Mouse (Mus musculus) T-helper 2 cell (primary cell): ENCODE results near the gene Cfd.
"Not testable (repeated sequence)": the region's sequence is repeated elsewhere in the genome, so short reads cannot be mapped to it uniquely, and the experiment has no call there.

ENCODE experiments used
- in situ Hi-C: fragments of 300-600 bp; cut with MboI, MseI; formaldehyde crosslinking; loops from one replicate; pipeline ENCODE4 v1.15.1; 2025; ENCODE audit warnings: high pct_unique_total_duplicates

Cfd gene

DNA sequence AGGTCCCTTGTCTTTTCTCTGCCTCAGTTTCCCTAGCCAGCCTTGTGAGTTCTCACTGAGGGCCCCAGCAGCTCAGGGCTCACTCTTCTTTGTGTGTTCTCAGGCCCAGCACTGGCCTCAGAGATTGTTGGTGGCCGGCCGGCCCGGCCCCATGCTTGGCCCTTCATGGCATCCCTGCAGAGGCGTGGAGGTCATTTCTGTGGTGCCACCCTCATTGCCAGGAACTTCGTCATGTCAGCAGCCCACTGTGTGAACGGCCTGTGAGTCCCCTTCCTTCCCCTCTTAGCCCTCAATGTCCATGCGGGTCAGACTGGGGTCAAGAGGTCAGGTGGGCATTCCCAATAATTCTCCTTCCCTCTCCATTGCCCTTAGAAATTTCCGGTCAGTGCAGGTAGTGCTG is 4.0 kb upstream of the Cfd start:
- in situ Hi-C loops: no loop called here

DNA sequence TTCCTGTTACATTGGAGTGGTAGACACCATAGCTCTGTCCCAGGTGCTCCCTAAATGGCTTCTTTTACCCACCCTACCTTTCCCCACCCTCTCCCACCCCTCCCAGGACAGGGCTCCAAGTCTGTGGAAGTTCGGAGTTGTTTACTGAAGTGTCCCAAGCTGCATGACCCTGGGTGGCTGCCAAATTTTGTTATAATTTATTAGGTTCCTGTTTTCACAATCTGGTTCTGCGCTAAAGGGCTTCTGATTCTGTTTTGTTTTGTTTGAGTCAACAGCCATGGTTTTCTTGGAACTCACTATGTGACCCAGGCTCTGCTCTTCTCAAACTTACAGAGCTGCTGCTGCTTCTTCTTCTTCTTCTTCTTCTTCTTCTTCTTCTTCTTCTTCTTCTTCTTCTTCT is 1.3 kb upstream of the Cfd start:
- in situ Hi-C loops: no loop called here

DNA sequence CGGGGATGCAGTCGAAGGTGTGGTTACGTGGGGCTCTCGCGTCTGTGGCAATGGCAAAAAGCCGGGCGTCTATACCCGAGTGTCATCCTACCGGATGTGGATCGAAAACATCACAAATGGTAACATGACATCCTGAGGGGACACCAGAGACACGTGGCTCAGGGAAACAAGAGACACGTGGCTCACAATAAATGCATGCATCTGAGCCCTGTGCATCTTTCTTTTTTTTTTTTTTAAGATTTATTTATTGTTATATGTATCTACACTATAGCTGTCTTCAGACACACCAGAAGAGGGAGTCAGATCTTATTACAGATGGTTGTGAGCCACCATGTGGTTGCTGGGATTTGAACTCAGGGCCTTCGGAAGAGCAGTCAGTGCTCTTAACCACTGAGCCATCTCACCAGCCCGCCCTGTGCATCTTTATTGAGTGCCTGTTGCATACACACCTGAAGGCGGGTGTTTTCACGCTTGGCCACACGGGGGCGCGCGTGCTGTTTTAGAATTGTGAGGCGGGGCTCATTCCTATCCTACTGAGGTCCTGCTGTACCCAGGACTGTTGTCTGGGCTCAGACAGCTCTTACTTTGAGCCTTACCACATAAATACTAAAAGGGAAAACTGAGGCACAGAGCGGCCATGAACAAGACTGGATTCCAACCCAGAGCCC is 1.9 kb downstream of the Cfd start:
- in situ Hi-C loops: not testable (repeated sequence)

DNA sequence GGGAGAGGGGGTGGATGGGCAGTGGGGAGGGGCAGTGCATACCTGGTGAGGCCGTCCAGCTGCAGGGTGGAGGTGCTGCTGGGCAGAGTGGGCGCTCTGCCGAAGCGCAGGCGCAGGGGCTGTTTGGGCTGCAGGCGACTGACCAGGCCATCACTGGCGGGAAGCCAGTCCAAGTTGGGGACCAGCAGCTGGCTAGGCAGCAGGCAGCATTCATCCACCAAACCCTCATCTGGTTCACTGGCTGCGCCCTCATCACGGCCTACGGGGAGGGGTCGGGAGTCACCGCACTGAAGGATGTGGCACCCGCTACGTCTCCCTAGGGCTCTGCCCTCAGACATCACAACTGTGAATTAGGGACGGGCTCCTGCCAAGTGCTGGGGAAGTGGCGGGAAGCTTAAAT is 5.7 kb downstream of the Cfd start:
- in situ Hi-C loops: no loop called here

DNA sequence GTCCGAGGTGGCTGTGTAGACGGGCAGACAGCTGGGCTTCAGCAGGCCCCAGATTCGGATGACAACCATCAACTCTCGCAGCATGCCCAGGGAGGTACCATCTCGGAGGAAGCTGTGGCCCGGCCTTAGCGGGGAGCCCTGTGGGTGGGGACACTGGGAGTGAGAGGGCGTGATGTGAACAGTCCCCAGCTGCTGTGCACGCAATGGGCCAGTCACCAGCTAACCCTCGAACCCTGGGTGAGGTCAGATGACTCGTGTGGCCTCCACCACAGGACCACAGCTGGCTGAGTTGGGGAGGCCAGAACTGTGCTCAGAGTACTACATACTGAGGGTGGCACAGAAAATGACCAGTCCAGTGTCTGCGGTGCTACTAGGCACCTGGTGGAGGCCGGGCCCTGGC is 6.2 kb downstream of the Cfd start:
- in situ Hi-C loops: no loop called here

DNA sequence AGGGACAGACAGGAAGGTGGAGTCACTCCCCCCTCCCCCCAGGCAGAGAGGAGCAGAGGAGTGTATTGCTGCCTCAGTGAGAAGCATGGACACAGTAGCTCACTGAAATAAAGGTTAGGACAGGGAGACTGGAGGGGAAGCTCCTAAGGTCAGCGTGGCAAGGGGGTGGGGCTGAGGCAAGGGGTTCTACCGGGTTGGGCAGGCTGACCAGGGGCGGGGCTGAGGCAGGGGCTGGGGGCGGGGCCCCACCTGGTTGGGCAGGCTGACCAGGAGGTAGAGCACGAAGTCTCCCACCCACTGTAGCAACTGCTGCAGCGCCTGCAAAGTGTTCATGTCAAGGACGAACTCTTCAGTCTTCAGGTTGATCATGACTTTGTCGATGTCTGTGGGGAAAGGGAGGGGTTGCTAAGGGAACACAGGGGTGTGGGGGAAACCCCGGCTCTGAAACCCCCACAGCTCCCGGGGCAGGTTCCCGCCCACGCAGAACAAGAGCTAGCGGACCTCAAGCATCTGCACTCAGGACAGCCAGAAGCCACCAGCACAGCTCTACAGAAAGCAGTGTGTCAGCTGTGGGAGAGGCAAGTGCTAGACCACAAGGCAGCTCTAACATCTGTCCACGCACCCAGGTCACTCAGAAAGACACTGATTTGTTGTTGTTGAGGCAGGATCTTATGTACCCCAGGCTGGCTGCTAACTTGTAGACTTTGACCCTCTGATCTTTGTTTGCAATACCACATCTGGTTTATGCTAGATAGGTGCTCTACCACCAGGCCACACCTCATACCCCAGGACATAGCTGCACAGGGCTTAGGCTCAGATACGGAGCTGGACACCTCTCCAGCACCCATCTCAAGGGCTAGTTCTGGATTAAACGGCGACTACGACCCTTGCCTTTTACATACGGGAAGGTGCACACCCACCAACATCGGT is 6.9 kb downstream of the Cfd start:
- in situ Hi-C loops: no loop called here

DNA sequence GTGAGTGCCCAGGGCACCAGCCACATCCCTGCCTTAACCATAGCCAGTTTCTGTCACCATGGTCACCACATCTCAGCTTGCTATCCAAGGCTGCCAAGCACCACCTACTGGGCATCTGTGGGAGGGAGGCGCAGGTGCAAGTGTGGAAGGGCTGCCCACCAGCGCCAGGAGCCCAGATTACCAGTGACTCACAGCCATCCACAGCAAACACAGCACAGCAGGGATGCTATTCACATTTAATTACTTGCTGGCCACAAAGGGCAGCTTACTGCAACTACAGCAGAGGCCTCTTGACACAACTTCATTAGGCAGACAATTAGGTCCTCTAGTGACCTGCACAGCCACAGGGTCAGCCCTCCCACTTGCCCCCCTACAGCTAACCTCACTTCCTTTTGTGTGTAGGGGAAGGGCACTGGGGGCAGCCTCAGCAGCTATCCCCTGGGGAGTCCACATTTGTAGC is 10.3 kb downstream of the Cfd start:
- in situ Hi-C loops: no loop called here

DNA sequence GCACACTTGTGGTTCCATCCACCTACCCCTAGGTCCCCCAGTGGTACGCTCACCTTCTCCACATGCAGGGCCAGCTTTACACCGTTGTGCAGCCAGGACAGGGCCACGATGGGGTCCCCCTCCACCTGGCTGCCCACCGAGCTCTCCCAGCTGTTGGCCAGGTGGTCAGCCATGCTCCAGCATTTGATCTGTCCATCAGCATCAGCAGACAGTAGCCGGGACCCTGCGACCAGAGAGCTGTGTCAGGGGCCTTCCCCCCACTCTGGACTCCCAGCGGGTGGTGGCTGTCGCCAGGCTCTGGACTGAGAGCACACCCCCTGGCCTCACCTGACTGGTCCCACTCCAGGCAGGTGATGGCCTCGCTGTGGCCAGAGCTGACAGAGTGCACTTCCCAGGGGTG is 16.1 kb downstream of the Cfd start:
- in situ Hi-C loops: no loop called here

DNA sequence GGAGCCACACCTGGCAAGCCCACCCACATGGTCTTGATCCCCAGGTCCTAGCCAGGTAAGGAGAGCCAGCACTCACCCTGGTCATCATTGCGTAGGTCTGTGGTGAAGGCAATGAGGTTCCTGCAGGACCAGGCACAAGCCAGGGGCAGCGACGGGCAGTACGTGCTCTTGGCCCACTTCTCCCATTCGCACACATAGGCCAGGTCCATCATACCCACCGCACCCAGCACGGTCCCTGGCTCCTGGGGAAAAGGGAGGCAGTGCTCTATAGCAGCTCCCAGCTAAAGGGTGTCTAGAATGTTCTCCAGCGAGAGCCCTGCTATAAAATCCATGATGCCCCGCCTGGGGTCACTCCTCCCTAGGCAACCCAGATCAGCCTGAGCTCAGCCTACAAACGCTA is 16.8 kb downstream of the Cfd start:
- in situ Hi-C loops: no loop called here

DNA sequence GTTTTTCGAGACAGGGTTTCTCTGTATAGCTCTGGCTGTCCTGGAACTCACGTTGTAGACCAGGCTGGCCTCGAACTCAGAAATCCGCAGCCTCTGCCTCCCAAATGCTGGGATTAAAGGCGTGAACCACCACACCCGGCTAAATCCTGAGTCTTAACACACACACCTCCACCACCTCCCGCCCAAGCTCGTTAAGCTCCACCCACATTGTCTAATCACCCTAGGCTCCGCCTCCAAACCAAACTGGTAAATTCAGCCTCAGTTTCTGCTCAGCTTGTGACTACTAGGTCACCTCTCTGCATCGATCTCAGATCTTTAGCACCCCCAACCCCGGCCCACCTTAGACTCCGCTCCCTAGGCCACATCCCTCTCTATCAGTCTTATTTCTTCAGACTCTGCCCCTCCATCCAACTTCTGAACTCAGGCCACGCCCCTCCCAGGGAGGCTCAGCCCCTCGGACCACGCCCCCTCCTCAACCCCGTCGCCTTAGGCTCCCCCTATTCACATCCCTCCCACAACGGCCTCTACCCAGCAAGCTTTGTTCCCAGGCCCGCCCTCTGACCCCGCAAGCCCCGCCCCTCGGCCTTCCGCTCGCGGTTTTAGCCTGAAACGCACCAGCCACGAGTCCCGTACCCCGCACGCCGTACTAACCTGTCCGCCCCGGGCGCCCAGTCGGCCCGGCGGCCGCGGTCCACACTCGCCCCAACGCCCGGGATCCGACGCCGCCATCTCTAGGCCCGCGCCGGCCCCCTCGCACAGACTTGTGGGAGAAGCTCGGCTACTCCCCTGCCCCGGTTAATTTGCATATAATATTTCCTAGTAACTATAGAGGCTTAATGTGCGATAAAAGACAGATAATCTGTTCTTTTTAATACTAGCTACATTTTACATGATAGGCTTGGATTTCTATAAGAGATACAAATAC is 17.8 kb downstream of the Cfd start, which contains the start of gene Med16:
Med16 (minus strand) TSS at position 757 of the 925 bp plus-strand sequence.
- in situ Hi-C loops: no loop called here

DNA sequence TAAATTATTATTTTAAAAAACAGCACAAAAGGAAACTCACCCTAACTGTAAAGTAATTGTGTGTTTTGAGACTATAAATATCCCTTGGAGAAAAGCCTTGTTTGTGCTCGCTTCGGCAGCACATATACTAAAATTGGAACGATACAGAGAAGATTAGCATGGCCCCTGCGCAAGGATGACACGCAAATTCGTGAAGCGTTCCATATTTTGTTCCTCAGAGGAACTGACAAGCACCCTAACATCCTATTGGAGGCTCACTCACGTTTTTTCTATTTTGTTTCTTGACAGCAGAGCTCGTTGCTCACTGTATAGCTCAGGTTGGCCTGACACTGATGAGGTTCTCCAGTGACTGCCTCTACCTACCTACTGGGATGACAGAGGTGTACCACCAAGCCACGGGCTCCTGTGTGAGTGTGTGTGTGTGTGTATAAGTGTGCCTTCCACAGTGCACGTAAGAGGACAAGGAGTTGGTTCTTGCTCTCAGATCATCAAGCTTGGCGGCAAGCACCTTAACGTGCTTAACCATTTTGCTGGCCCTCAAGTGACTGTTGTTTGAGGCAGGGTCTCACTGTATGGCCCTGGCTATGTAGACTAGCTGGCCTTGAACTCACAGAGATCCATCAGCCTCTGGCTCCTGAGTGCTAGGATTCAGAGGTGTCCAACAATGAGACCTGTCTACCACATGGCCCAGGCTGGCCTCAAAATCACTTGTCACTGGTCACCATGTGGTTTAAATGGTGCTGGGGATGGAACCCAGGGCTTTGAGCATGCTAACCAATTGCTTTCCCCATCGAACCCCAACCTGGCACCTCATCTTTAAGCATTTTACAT is 18.7 kb downstream of the Cfd start:
- in situ Hi-C loops: no loop called here

DNA sequence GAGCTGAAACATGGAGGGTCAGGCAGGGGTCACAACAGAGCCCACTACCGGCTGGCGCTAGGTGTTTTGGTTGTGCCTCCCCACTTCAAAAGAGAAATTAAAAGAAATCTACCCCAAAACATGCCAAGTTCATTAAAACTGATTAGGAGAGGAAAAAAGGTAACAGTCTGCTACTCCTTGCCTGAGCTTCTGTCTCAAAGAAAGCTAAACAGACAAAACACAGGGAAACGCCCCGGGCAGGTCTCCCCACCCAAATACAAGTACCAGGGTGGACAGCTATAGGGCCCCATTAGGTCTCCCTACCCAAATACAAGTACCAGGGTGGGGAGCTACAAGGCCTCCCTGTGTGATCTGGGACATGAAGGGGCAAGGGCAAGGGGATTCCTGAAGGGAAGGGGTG is 19.9 kb downstream of the Cfd start, which contains the start of gene Gm26602:
Gm26602 (plus strand) TSS at position 301 of the 400 bp plus-strand sequence.
- in situ Hi-C loops: no loop called here

DNA sequence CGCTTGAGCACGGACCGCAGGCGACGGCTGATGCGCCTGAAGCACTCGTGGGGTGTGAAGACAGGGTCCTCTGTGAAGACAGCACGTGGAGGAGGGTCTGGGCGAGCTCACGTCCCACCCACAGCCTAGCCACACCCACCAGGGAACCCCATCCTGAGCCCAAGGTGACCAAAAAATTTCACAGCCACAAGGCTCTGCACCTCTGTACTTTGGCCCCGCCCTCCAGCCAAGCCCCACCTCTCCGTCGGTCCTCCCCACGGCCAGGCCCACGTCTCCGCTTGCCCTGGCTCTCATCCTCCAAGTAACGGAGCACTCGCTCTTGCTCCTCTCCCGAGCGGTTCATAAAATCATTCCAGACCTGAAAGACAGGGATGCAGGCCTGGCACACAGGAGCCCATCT is 21.8 kb downstream of the Cfd start:
- in situ Hi-C loops: no loop called here

DNA sequence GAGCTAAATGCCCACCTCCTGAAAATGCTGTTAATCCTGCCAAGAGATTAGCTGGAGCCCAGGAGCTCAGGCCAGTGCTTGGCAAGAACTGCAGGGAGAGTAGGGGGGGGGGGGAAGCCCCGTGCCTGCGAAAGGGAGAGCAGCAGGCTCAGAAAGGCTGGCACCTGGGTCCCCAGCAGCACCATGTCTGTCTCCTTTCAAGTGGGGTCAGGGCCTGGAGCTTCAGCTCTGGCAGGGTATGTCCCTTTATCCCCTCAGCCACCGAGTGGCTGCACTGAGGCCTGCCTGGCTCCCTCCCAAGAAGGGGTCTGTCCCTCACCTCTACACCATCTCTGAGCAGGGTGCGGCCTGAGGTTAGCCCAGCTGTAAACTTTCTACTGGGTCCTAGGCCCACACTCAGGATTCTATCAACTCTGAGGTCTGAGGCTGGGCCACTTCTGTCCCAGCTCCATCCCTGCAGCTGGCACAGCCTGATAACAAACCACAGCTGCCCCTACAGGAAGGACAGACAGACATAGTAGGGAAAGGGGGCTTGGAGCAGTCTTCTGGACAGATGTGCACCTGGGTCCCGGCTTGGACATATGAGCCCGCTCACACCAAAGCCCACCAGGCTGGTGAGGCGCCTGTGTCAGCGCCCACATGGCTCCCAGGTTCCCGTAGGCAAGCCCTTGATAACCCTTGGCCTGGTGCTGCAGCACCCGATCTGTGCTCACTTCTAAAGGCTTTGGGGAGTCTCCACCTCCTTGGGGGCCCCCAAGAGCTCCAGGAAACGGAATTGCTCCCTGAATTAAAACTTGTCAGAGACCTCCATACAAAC is 23.7 kb downstream of the Cfd start:
- in situ Hi-C loops: no loop called here

DNA sequence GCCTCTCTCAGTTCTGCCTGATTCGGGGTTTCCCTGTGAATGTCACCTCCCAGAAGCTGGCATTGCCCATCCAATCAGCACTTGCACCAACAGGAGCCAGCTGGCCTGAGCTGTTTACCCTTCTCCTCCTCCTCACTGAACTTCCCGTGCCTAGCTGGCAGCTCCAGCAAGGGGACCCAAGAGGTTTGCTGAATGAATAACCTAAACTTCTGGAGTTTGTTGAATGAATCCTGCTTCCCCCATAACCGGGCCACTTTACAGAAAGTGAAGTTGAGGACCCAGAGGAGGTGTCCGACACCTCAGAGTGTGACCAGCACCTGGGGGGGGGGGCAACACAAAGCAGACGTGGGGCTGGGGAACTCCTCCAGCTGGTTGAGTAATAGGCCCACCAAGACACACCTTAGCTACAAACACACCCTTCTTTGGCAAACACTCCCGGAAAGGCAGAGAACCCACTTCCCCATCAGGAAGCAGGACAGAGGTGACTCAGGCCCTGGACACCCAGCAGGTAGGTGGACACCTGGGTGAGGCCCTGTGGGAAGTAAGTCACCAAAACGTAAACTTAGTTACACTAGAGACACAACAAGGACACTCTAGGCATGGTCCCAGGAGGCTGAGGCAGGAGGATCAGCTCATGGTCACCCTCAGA is 24.4 kb downstream of the Cfd start:
- in situ Hi-C loops: no loop called here

DNA sequence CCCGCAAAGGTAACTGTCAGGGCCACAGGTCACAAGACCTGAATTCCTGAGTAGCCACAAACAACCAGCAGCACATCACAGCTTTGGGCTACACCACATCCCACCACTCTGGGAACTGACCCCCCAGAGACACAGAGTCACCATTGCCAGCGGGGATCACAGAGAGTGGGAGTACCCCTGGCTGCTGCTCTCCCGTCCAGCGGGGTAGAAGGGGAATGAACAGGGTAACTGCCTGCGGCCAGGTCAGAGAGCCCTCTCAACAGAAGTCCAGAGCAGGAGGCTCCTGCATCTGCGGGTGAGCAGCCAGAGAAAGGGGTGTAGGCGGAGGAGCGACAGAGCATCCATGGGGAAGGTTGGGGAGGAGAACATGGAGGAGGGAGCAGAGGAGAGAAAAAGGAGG is 25.4 kb downstream of the Cfd start:
- in situ Hi-C loops: no loop called here

DNA sequence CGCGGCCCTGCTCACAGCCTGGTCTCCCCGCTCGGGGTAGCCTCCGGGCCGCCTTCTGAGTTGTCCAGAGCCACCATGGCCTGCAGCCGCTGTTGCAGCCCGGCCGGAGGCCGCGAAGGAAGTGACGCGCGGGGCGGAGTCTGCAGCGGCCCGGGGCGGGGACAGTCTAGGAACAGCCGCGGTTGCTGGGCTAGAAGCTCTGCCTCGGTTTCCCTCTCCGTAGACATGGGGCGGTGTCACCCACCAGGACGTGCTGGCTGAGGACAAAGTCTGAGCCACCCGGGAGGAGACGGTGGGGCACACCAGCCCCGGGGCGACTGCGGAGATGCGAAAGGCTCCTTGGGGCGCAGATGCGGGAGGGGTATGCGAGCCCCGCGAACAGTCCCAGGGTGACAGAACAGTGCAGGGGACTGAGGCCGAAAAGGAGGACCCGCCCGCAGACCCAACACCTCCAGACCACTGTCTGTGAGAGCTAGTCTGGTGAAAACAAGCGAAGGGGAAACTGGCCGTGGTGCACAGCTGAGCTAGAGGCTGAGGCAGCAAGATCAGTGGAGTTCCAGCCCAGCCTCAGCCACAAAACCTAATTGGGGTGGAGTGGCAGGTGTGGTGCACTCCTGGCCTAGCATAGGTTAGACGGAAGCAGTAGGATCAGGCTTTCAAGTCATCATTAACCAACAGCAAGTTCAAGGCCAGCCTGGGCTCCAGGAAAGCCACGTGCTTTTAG is 26.3 kb downstream of the Cfd start, which contains the start of gene Kiss1r:
Kiss1r (plus strand) TSS at position 164 of the 724 bp plus-strand sequence.
- in situ Hi-C loops: no loop called here

DNA sequence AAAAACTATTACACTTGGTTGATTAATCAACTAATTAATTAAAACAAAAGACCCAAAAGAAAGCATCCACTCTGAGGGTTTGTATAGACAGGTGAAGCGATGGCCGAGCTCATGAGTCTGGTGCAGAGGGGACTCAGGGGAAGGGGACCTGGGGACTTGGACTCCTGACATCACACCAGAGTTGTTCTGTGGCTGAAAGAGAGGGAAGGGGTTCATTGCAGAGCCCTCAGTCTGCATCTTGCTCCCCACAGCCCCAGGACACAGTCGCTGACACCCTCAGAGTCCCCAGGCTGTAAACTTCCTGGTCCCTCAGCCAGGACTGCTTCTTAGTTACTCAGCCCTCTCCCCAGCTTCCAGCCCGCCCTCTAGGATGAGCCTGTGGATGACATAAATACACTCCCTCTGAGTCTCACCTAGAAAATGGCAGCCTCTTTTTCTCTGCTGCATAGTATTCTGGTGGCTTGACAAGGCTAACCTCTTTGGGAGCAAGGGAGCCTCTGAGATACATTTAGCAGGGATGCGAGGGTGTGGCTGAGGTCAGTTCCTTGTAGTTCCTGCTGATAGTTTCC is 27.0 kb downstream of the Cfd start:
- in situ Hi-C loops: no loop called here
